Mouse (Mus musculus) heart, adult 2 months (tissue): ENCODE data around the gene Cdk19. TPM values are rescaled to one million over a fixed set of nuclear protein-coding genes. Genes with fewer than 3 reads are reported as not detected.
A peak's percentile ranks its signal among the peaks of the same experiment; 100 is the strongest.

Experiments
- DNase-seq, 2 experiments: peaks; one replicate each; pipeline ENCODE4 v3.0.0; 2021
- H3K27ac ChIP-seq: fragments of 200-600 bp; 2 replicates; pipeline ENCODE4 v1.8.1; 2022
- H3K27me3 ChIP-seq: fragments of 200-500 bp; 2 replicates; pipeline ENCODE4 v1.6.1; 2012; ENCODE audit warnings: mild to moderate bottlenecking, low read length, inconsistent platforms, mixed read lengths; ENCODE audit not compliant: control insufficient read depth, insufficient read depth
- H3K36me3 ChIP-seq: fragments of 200-500 bp; 2 replicates; pipeline ENCODE4 v1.6.1; 2012; ENCODE audit warnings: low read length, inconsistent platforms; ENCODE audit not compliant: control insufficient read depth, insufficient read depth
- H3K4me1 ChIP-seq: fragments of 200-500 bp; 2 replicates; pipeline ENCODE4 v1.6.1; 2011; ENCODE audit warnings: low read length; ENCODE audit not compliant: control insufficient read depth, insufficient read depth
- H3K4me3 ChIP-seq: fragments of 200-600 bp; 2 replicates; pipeline ENCODE4 v1.8.1; 2022
- H3K79me2 ChIP-seq: fragments of 200-500 bp; replicated peaks from 2 replicates; pipeline ENCODE4 v1.6.1; 2012; ENCODE audit warnings: mild to moderate bottlenecking, inconsistent platforms, low read length, moderate library complexity, mixed read lengths; ENCODE audit not compliant: control insufficient read depth, insufficient read depth
- H3K9ac ChIP-seq: fragments of 200-500 bp; 2 replicates; pipeline ENCODE4 v1.6.1; 2012; ENCODE audit warnings: low read depth, mild to moderate bottlenecking, control low read depth, inconsistent platforms, low read length, mixed read lengths
- CTCF ChIP-seq: fragments of 200-600 bp; IDR thresholded peaks from 2 replicates; pipeline ENCODE4 v1.8.1; 2022; ENCODE audit warnings: antibody characterized with exemption, mild to moderate bottlenecking, moderate library complexity
- EP300 ChIP-seq: fragments of 200-500 bp; IDR thresholded peaks from 2 replicates; pipeline ENCODE4 v1.6.1; 2011; ENCODE audit warnings: low read depth, low read length, control low read depth; ENCODE audit not compliant: insufficient read depth
- POLR2A ChIP-seq: fragments of 200-500 bp; IDR thresholded peaks from 2 replicates; pipeline ENCODE4 v1.6.1; 2011; ENCODE audit warnings: mild to moderate bottlenecking, low read depth, low read length, control low read depth; ENCODE audit not compliant: insufficient read depth
- WGBS: fragments of 180-500 bp; shearing (Covaris S2); methylation state at CpG from one replicate; pipeline ENCODE4 v1.1.7; 2018; 5-methylcytosine and 5-hydroxymethylcytosine counted together
- intact Hi-C: fragments of 180-260 bp; cut with DNase I; formaldehyde crosslinking; loops from one replicate; pipeline ENCODE4 v1.15.1; 2025
- polyA plus RNA-seq: library from polyadenylated mRNA; depleted of rRNA; stranded (reverse); fragments of >200 nt; gene quantifications from 2 replicates; pipeline ENCODE4 v1.2.3, GENCODE M21; 2012
- total RNA-seq, 2 experiments: library from RNA; stranded (reverse); gene quantifications; 2 replicates each; pipeline ENCODE4 v1.2.3; 2021

Cdk19 gene
- total and polyA plus RNA-seq, 3 experiments: 5.2 to 15.2 (median 11.5) TPM

DNA sequence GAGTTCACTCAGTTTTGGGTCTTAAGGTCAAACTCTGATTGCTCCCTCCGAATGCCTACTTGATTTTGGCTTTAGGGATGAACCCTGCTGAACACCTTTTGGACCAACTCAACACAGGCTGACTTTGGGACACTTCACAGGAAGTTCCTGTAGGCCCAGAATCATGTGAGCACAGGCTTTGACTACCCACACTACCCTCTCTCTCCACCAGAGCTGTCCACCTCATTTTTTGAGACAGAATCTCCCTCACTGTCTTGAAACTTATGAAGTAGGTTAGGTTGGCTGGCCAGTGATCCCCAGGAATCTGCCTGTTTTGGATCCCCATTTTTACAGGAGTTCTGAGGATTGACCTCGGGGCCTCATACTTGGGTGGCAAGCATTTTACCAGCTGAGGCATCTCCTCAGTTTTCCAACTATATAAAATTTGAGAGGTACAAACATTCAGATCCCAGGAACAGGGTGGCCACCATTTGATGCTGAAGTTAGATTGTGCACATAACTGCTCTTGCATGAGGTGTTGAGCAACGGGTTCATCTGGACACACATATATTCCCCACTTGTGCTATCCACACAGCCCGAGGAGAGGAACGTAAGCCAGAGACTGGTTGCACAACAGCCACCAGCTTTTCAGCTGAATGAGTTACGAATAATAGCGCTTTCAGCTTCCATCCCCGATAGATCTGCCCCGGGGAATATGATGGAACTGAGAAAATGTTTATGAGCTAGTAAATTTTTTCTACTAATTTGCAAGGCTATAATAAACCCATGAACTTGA is 184.9 kb downstream of the Cdk19 start:
- peaks cover 1% of the 10 kb centered on the region; the same call in 1 of the 2 replicates for H3K4me1 ChIP-seq
- no peak overlapping the region for H3K4me3 ChIP-seq
- intact Hi-C loops: no loop called here
- H3K79me2 ChIP-seq: no peaks in the 10 kb centered on the region
- H3K36me3 ChIP-seq: no peaks in the 10 kb centered on the region
- peak in 1 of 2 experiments; percentile 24 for DNase-seq
- H3K27ac ChIP-seq: peak overlapping the region; percentile 2; the same call in 1 of the 2 replicates
- no peak overlapping the region for H3K9ac ChIP-seq
- 72% methylated on average over 9 of the region's 9 CpGs for WGBS
- H3K27me3 ChIP-seq: no peaks in the 10 kb centered on the region
- TF ChIP-seq POLR2A (no peak), CTCF (0 out of 2 replicates have a peak, but pooled peaks have one; percentile 6)

DNA sequence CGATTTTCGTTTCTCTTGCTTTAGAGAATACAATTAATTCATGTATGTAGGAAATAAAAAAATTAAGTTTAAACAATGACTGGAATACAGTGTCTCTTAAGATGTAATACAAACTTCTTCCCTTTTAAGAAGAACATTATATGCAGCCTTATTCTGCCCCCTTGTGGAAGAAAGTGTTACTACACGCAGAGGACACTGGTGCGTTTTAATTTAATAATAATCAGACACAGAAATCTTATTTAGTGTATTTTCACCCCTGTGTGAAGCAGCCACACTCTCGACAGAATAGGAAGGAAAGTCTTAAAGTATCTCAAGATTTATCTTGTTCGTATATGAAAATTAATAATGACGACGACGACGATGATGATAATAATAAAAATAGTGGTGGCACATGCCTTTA is 185.6 kb downstream of the Cdk19 start:
- no peaks in the 10 kb centered on the region for H3K79me2 ChIP-seq
- H3K9ac ChIP-seq: no peak overlapping the region
- intact Hi-C loops: loop anchor here (1.0 to 5.0 kb wide), 2 partner anchors 178 to 266 kb away; no protein-coding TSS in a partner anchor
- no peak for DNase-seq
- no peak overlapping the region for H3K27ac ChIP-seq
- no peaks in the 10 kb centered on the region for H3K27me3 ChIP-seq
- no peak overlapping the region for H3K4me3 ChIP-seq
- TF ChIP-seq EP300 (no peak), CTCF (peak; percentile 94)
- no peaks in the 10 kb centered on the region; the same call in 1 of the 2 replicates for H3K4me1 ChIP-seq
- 26% methylated on average over 10 of the region's 10 CpGs for WGBS
- H3K36me3 ChIP-seq: no peaks in the 10 kb centered on the region

DNA sequence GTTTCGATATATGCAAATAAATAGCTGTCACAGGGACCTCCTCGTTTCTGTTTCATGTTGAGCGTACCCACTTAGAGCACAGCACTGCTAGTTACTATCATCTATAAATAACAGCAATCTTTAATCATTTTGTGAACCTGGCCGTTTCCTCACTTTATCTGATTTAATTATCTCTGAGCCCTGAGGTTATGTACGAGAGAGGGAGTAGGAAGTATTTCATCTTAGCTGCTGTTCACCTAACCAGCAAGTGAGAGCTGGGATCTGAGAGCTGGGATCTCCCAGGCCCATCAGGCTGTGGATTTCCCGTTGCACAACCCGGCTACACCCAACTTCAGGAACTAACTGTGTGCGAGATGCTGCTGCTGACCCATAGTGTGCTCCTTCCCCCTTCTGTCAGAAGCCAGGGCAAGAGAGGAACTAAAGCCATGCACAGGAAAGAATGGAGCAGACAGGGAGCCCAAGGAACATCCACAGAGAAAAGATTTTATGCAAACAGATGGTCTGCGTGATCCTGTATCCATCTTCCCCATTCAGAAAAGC is 186.3 kb downstream of the Cdk19 start:
- H3K4me3 ChIP-seq: no peak overlapping the region
- peak in 1 of 2 experiments; percentile 29 for DNase-seq
- H3K27me3 ChIP-seq: no peaks in the 10 kb centered on the region
- intact Hi-C loops: loop anchor here (1.0 to 5.0 kb wide), 2 partner anchors 178 to 266 kb away; no protein-coding TSS in a partner anchor
- peak overlapping the region; percentile 3; the same call in 1 of the 2 replicates for H3K27ac ChIP-seq
- no peaks in the 10 kb centered on the region; the same call in 1 of the 2 replicates for H3K4me1 ChIP-seq
- TF ChIP-seq POLR2A (no peak), EP300 (no peak), CTCF (no peak)
- no peaks in the 10 kb centered on the region for H3K79me2 ChIP-seq
- 47% methylated on average over 9 of the region's 9 CpGs for WGBS
- no peaks in the 10 kb centered on the region for H3K36me3 ChIP-seq
- no peak overlapping the region for H3K9ac ChIP-seq

DNA sequence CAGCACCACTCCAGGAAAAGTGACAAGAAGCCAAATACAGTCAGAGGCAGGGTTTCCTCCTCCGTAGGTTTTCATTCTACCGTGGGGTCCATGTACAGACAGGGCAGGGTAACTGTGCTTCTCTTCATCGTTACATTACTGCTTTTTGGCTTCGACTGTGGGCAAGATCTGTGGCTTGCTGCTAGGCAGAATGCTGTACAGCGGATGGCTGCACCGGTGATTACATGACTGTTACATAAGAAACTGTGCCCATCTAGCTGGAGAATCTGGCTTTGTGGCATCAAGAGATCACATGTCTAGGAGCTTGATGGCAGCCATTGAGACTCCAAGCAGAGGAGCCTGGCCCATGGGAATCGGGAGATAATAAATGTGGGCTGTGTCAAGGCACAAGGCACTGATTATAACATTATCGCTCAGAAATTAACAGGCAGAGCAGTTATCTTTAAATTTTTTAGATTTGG is 187.0 kb downstream of the Cdk19 start:
- H3K4me3 ChIP-seq: no peak overlapping the region
- no peaks in the 10 kb centered on the region for H3K27me3 ChIP-seq
- peak in 1 of 2 experiments; percentile 12 for DNase-seq
- no peak overlapping the region for H3K9ac ChIP-seq
- no peaks in the 10 kb centered on the region; the same call in 1 of the 2 replicates for H3K4me1 ChIP-seq
- H3K36me3 ChIP-seq: no peaks in the 10 kb centered on the region
- H3K27ac ChIP-seq: no peak overlapping the region
- no peaks in the 10 kb centered on the region for H3K79me2 ChIP-seq
- intact Hi-C loops: loop anchor here (5.0 kb wide), 1 partner anchor 179 kb away; no protein-coding TSS in a partner anchor
- 48% methylated on average over 8 of the region's 8 CpGs for WGBS
- no peak for TF ChIP-seq CTCF
- no peak for TF ChIP-seq EP300
- no peak for TF ChIP-seq POLR2A

DNA sequence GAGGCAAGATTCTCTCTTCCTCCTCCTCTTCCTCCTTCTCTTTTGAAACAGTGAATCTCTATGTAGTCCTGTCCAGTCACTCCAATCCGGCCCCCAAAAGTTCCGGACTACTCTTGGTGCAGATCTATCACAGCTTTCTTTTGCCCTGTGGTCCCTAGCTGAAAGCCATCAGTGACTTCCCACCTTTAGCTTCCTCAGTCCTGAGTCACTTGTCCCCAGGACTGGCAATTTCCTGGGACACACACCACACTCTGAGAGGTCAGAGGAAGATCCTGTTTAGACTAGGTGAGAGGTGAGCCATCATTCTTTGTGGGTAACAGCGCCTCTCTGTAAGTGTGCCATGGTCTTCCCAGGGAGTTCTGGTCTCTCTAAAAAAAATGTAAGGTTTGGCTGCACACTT is 187.6 kb downstream of the Cdk19 start:
- Histone ChIP-seq H3K4me3 (no peak overlapping the region), H3K27ac (no peak overlapping the region), H3K36me3 (no peaks in the 10 kb centered on the region), H3K4me1 (no peaks in the 10 kb centered on the region; the same call in 1 of the 2 replicates), H3K9ac (no peak overlapping the region), H3K79me2 (no peaks in the 10 kb centered on the region), H3K27me3 (no peaks in the 10 kb centered on the region)
- intact Hi-C loops: loop anchor here (5.0 kb wide), 1 partner anchor 180 kb away; no protein-coding TSS in a partner anchor
- TF ChIP-seq POLR2A: no peak
- no peak for TF ChIP-seq CTCF
- no peak for TF ChIP-seq EP300
- DNase-seq: no peak
- 52% methylated on average over 3 of the region's 3 CpGs for WGBS

DNA sequence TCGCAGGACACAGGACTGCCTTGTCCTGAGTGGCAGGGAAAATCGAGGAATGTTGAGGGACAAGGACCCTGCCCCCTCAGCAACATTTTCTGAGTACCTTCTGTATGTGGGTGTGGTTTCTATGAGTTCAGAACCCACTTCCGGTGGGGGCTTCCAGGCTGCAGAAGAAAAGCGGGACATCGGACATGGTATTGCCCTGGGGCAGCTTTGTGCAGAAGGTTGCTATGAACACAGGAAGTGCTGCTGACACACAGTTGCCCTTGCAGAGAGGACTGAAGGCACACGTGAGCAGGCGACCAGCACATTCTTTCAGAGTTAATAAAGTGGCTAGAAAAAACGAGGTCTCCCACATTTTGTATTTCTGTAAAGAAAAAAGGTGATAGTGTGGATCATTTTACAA is 188.2 kb downstream of the Cdk19 start:
- Histone ChIP-seq H3K79me2 (no peaks in the 10 kb centered on the region), H3K27me3 (no peaks in the 10 kb centered on the region), H3K4me3 (no peak overlapping the region), H3K36me3 (no peaks in the 10 kb centered on the region), H3K4me1 (no peaks in the 10 kb centered on the region; the same call in 1 of the 2 replicates), H3K9ac (no peak overlapping the region), H3K27ac (no peak overlapping the region)
- intact Hi-C loops: loop anchor here (5.0 kb wide), 1 partner anchor 180 kb away; no protein-coding TSS in a partner anchor
- 23% methylated on average over 8 of the region's 8 CpGs for WGBS
- DNase-seq: peak in 1 of 2 experiments; percentile 30
- TF ChIP-seq CTCF: no peak
- no peak for TF ChIP-seq POLR2A
- no peak for TF ChIP-seq EP300
